Mouse (Mus musculus): ENCODE measurements around the gene Uqcrc1.

Gene Uqcrc1

DNA sequence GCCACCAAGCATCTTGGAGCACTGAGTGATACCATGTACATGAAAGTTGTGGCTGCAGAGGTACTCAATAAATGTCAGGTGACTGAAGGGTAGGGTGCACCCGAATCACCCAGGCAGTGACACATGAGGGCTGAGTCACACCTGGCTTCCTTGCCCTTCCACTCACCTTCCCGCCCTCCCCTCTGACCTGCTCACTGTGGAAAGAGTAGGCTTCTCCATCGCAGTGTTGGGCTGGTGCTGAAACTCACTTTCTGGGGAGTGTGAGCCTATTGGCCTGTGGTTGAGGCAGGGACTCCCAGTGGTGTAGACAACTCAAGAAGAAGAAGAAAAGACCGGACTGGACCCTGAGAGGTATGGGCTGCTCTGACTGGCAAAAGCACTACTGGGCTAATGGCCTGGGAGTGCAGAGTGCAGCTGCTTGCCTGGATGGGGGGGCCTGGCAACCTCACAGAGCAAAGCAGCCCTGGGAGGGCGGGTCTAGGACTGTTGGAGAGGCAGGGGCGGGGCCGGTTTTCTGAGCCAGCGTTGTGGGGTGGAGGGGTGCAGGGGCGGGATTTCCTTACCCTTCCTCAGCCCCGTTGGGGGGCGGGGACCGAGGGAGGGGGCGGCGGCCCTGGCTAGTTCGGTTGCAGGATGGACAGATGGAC, 51.4 kb downstream of the Uqcrc1 start:
- no peak for DNase-seq

DNA sequence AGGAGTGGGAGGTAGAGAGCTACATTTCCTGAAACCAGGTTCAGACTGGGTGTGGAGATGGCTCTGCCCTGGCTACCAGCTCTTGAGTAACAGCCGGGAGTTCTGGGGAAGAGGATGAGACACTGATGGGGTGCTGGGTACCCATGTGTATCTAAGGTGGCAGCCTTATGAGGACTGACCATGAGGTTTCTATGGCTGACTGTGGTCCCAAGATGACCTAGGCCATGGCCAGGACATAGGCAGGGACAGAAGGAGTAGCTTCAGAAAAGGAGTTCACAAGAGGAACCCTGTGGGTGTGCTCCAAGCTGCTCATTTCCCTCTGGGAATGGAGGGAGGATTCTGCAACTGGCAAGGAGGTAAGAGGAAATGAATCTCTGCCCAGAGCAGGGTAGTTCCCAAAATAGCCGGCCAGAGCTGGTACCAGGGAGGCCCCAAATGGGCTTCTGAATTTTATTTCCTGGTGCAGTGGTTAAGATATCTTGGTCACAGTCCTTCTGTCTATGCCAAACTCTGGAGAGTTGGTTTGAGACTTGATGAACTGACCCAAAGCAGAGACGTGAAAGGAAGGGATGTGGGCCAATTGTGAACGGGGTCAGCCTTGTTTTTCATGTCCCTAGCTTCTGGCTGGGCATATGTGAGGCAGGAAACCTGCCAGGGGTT, 53.5 kb downstream of the Uqcrc1 start:
- peak; percentile 35 for DNase-seq

DNA sequence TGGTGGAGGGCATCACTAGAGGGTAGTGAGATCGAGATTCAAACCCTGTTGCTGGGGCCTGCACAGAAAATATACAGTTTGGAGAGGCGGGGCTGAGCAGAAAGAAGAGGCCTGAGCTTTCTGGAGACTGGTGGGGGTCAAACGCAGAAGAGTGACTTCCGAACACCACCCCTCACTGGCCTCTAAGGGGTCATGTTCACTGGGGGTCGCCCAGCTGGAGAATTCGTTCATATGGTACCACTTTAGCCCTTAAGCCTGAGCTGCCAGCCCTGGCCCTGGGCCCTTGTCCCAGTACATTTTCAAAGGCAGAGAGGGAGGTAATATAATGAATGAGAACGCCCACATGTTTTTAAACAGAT, 54.0 kb downstream of the Uqcrc1 start:
- DNase-seq: peak; percentile 52

DNA sequence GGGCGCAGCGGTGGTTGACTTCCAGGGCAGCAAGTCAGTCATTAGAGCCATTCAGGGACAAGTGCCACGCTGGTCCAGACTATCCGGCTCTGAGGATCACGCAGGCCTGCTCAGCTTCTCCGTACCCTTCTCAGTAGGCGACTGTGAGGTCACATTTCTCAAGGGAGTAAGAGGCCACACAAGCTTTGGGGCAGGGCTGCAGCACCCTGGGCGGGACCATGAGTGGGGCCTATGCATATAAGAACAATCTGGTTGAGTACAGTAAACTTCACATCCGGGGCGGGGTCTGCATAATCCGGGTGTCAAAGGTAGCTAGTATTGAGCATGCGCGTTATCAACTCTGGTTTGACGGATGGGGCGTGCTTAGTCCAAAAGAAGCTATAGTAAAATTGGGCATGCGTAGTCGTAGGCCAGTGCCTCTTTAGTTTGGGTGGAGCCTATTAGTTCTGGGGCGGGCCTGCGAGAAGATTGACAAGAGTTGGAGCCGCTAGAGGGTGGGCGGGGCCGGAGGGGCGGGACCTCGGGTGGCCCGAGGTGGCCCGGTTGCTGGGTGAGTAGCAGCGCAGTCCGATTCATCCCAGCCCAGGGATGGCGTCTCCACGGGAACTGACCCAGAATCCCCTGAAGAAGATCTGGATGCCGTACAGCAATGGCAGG, 55.1 kb downstream of the Uqcrc1 start, which contains the start of gene Pfkfb4:
TSS of gene Pfkfb4 (plus strand) at position 351 of the 657 bp plus-strand sequence.
- peak; percentile 99 for DNase-seq

DNA sequence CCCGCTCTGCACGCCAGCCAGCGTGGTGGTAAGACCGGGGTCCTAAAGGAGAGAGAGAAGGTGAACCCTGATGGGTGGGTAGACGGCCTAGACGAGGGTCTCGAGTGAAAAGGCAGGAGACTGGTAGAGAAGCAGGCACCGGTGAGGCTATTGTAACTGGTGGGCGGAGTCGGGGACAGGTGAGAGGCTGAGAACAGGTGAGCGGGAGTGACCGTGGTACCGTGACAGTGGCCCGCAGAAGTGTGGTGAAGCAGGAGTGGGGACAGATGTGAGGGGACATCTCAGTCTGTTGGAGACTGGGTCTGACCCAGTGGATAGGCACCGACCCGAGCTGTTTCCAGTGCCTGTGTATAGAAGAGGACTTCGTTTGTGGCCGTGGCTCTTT, 55.6 kb downstream of the Uqcrc1 start:
- DNase-seq: no peak

DNA sequence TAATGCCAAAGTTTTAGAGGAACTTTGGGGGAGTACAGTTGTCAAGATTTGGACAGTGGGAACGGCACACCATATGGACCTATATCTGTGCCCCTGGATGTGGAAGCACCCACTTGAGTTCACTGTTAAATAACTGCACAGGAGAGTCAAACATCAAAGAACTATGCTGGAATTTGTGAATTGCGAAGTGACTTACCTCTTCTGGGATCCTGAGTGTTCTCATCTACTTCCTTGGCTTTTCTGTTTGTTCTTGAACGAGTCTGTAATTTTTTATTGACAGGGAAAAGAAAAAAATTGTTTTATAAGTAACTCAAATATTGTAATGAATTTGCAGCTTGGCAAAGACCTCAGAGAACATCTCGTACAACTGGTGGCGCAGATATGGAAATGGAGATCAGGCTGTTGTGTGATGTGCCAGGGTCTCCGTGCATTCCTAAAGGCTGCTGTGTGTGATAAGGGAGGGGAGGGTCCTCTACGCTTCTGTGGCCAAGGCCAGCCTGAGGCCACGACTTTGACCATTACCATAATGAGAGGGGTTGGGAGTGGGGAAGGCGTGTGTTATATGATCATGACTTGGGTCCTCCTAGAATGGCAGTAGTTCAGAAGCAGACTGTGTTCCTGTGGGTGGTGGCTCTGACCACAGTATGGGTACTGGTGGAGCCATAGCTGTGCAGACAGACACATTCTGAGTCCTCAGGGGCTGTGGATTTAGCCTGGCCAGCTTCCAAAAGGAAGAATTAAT, 56.4 kb downstream of the Uqcrc1 start:
- peak; percentile 55 for DNase-seq

DNA sequence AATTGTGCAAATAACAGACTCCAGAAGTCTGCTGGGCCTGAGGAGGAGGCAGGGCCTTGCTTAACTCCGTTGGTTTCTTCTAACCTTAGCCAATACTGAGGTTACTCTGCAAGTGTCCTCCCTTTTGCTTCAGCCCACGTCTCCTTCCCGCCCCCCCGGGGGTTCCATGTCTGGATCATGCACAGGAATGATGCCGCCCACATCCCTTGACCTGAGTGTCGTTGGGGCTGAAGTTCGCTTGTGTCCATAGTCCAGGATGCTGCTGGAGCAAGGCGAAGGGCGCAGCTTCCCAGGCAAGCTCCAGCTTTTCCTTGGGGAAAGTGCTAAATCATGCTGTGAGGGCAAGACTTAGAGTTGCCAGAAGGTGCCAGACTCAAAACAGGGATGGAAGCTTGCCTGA, 60.0 kb downstream of the Uqcrc1 start:
- DNase-seq: no peak

DNA sequence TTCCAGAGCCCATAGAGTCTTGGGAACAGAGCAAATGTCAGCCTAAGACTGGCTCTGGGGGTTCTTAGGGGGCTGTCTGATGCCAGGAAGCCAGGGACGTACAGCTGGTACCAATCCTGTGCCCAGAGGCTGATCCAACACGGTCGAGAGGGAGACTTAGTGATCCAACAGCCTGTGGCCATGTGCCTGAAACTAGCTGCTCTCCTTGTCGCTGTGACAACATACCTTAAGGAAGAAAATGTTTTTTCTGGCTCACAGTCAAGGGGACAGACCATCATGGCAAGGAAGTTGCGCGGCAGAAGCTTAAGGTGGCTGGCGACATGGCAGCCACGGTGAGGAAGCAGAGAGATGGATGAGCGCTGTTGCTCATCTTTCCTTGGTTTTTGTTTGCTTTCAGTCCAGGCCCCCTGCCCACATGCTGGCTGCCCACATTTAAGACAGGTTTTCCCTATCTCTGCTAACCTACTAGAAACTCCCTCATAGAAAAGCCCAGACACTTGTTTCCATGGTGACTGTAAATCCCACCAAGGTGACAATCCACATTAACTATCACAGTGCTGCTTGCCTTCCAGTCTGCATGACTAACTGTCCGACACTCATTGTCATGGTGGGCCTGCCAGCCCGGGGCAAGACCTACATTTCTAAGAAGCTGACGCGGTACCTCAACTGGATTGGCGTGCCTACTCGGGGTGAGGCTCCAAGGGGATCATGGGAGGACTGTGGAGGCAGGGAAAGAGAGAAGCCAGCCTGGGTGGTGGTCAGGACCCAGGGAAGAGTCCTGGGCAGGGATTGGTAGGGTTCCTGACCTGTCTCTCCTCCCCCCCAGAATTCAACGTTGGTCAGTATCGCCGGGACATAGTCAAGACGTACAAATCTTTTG, 62.1 kb downstream of the Uqcrc1 start:
- DNase-seq: no peak

DNA sequence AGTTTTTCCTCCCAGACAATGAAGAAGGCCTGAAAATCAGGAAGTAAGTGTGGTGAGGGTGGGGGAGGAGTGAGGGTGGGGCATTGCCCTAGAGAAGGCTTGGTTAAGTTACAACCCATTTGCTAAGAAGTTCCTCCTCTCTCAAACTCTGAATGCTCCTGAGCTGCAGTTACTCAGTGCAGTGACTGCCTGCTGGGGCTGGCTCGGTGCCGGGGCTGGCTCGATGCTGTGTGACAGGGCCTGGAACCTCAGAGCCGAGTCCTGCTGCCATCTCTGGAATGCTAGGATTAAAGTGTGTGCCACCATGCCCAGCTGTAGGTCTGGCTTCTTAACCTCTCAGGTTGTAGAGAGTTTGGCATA, 62.7 kb downstream of the Uqcrc1 start:
- peak; percentile 27 for DNase-seq

Measured in cerebellum, adult 9-10 months (tissue).